Mouse (Mus musculus): ENCODE data around the gene Slc23a2. TPM values are rescaled to one million over a fixed set of nuclear protein-coding genes. Genes with fewer than 3 reads are reported as not detected.

Slc23a2 gene
- polyA plus RNA-seq (2015; fragmentation: Nextera tagmentation; extraction: Ambion mirVana), result 33.1 and 36.8 TPM in 2 replicates

- peak within 1 kb of the TSS; percentile 95 for H3K4me3 ChIP-seq (replicated peaks)
- H3K27me3 ChIP-seq (replicated peaks), result no peaks in the 10 kb centered on the region
- WGBS, result under 1% methylated on average over 61 of the region's 68 CpGs
- peak within 1 kb of the TSS; percentile 87 for H3K9ac ChIP-seq (replicated peaks)
- peak within 1 kb of the TSS; percentile 88 for H3K27ac ChIP-seq (replicated peaks)
- peak; percentile 92 for ATAC-seq (ENCODE audit: low FRiP score)
- peaks cover 35% of the 10 kb centered on the region for H3K4me1 ChIP-seq
- H3K9me3 ChIP-seq (replicated peaks), result no peaks in the 10 kb centered on the region
- peak within 1 kb of the TSS; percentile 85 for H3K4me2 ChIP-seq
- H3K36me3 ChIP-seq, result 0 out of 2 replicates have a peak, but pooled peaks cover 4% of the 10 kb centered on the region
These were observed at the start of gene Slc23a2 for GRCm38 (mm10) chr2:132144971-132145691. Gene Slc23a2, minus strand, starts transcription at chr2:132145108.

DNA sequence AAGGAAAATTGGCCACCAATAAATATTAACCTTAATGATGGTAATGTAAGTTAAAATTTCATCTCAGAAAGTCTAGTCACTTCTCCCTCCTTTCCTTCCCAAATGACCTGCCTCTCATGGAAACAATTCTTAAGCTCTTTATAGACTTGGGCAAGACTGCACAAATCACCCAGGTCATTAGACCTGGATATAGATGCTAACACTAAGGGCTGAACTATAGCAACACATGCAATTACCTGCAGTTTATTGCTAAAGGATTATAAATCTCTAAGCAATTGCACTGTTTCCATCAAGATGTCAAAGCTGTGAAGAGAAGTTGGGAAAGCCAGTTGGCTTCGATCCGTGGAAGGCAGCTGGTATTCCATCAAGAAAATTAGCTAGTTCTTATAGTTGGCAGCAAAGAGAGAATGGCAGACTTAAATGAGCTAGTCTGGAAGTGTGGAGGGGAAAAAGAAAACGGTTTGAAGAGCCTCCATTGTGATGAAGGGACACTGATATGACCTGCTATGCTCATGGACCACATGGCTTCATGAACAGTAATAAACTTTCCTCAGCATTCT, 45.8 kb upstream of the Slc23a2 start:
- no peaks in the 10 kb centered on the region for H3K36me3 ChIP-seq
- no peaks in the 10 kb centered on the region for H3K9me3 ChIP-seq (replicated peaks)
- H3K9ac ChIP-seq (replicated peaks), result no peak overlapping the region
- no peak for ATAC-seq (ENCODE audit: low FRiP score)
- no peak overlapping the region for H3K4me2 ChIP-seq
- no peaks in the 10 kb centered on the region for H3K27me3 ChIP-seq (replicated peaks)
- no peak overlapping the region for H3K4me3 ChIP-seq (replicated peaks)
- H3K4me1 ChIP-seq, result no peaks in the 10 kb centered on the region
- WGBS, result 79% methylated on average over 3 of the region's 3 CpGs
- H3K27ac ChIP-seq (replicated peaks), result no peak overlapping the region

GRCm38 (mm10) chr2:132183874-132184273, 39.0 kb upstream of the Slc23a2 start:
- Histone ChIP-seq H3K4me1 (no peaks in the 10 kb centered on the region), H3K9me3 (replicated peaks) (no peaks in the 10 kb centered on the region), H3K27ac (replicated peaks) (no peak overlapping the region), H3K4me2 (no peak overlapping the region), H3K27me3 (replicated peaks) (no peaks in the 10 kb centered on the region), H3K9ac (replicated peaks) (no peak overlapping the region), H3K4me3 (replicated peaks) (no peak overlapping the region), H3K36me3 (no peaks in the 10 kb centered on the region)
- WGBS, result 81% methylated on average over 6 of the region's 6 CpGs
- no peak for ATAC-seq (ENCODE audit: low FRiP score)

DNA sequence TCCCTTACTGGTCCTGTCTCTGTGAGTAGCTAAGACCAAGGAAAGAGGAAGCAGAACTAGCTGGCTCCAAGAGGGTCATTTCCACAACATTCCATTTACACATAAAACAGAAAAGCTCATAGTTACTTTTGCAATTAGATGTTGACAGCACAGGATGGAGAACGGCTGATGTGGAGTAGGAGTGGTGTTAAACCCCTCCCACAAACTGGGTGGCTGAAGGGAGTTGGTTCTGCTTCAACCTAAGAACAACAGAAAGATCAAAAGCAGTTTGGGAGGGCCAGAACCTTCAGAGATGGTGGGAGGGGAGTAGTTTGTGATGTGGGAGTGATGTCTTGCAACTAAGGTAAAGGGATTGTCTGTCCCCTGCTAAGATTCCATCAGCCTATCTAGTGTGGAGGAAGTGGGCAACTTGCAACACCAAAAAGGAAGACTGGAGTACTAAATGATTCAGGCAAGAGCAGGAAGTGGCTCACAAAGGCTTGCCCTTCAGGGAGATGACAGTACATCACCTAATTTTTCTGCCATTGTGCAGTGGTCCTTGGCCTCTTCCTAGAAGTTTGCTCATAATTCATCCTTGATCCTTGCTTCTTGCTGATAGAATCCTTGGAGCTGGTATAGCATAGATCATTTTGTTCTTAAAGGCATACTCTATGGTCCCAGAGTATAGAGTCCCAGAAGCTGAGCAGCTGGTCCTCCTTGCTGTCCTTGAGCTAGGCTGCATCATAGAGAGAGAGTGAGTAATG, 35.7 kb upstream of the Slc23a2 start:
- Histone ChIP-seq H3K27me3 (replicated peaks) (no peaks in the 10 kb centered on the region), H3K4me1 (no peaks in the 10 kb centered on the region), H3K9me3 (replicated peaks) (no peaks in the 10 kb centered on the region), H3K9ac (replicated peaks) (no peak overlapping the region), H3K27ac (replicated peaks) (no peak overlapping the region), H3K4me3 (replicated peaks) (no peak overlapping the region), H3K36me3 (no peaks in the 10 kb centered on the region), H3K4me2 (no peak overlapping the region)
- 43% methylated on average over 1 of the region's 1 CpGs for WGBS
- no peak for ATAC-seq (ENCODE audit: low FRiP score)

DNA sequence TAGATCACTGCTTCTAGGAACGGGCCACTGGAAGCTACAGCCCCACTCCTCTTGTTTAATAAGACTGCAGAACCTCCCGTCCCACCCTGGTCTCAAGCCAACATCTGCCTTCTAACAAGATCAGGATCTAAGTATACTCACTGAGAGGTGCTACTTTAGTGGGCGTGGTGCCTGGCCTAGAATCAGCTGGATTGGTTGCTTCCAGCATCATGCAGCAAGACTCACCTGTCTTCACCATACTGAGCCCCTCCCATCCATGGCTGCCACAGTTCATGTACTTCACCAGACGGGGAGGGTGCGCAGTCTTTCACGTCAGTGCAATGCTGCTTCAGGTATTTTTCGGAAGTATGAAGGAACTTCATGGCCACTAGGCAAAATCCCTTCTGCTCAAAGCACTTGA, 34.5 kb upstream of the Slc23a2 start:
- WGBS, result 95% methylated on average over 7 of the region's 7 CpGs
- H3K4me1 ChIP-seq, result no peaks in the 10 kb centered on the region
- H3K4me2 ChIP-seq, result no peak overlapping the region
- no peak for ATAC-seq (ENCODE audit: low FRiP score)
- no peaks in the 10 kb centered on the region for H3K36me3 ChIP-seq
- H3K27me3 ChIP-seq (replicated peaks), result no peaks in the 10 kb centered on the region
- no peak overlapping the region for H3K27ac ChIP-seq (replicated peaks)
- no peak overlapping the region for H3K9ac ChIP-seq (replicated peaks)
- H3K9me3 ChIP-seq (replicated peaks), result no peaks in the 10 kb centered on the region
- no peak overlapping the region for H3K4me3 ChIP-seq (replicated peaks)

GRCm38 (mm10) chr2:132177406-132177805, 32.5 kb upstream of the Slc23a2 start:
- Histone ChIP-seq H3K4me1 (no peaks in the 10 kb centered on the region), H3K9me3 (replicated peaks) (no peaks in the 10 kb centered on the region), H3K9ac (replicated peaks) (no peak overlapping the region), H3K4me2 (no peak overlapping the region), H3K27me3 (replicated peaks) (no peaks in the 10 kb centered on the region), H3K4me3 (replicated peaks) (no peak overlapping the region), H3K36me3 (no peaks in the 10 kb centered on the region), H3K27ac (replicated peaks) (no peak overlapping the region)
- 86% methylated on average over 9 of the region's 9 CpGs for WGBS
- no peak for ATAC-seq (ENCODE audit: low FRiP score)

GRCm38 (mm10) chr2:132176289-132176848, 31.5 kb upstream of the Slc23a2 start:
- no peak for ATAC-seq (ENCODE audit: low FRiP score)
- 86% methylated on average over 3 of the region's 3 CpGs for WGBS

DNA sequence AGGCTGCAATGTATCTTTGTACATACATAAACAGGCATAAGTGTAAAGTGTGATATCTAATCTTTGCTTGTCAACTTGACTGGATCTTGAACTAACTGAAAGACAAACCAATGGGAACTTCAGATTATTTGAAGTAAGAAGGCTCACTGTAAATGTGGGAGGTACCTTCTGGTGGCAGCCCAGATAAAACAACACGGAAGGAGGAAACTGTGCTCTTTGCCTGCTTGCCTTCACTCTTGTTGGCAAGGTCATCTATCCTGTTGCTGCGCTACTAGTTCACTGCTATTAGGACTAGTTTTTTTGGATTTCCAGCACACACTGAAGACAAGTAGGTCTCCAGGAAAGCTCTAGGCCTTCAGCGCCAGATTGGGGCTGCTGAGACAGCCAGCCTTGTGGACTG, 29.1 kb upstream of the Slc23a2 start:
- WGBS, result 93% methylated on average over 3 of the region's 3 CpGs
- Histone ChIP-seq H3K9me3 (replicated peaks) (no peaks in the 10 kb centered on the region), H3K9ac (replicated peaks) (no peak overlapping the region), H3K36me3 (no peaks in the 10 kb centered on the region), H3K4me3 (replicated peaks) (no peak overlapping the region), H3K4me2 (no peak overlapping the region), H3K27me3 (replicated peaks) (no peaks in the 10 kb centered on the region), H3K27ac (replicated peaks) (no peak overlapping the region), H3K4me1 (no peaks in the 10 kb centered on the region)
- ATAC-seq (ENCODE audit: low FRiP score), result no peak

More at GRCm38 (mm10) chr2:132176289-132176848, 31.5 kb upstream of the Slc23a2 start:
- Histone ChIP-seq H3K9me3 (replicated peaks) (no peaks in the 10 kb centered on the region), H3K4me3 (replicated peaks) (no peak overlapping the region), H3K36me3 (no peaks in the 10 kb centered on the region), H3K4me1 (no peaks in the 10 kb centered on the region), H3K27me3 (replicated peaks) (no peaks in the 10 kb centered on the region), H3K9ac (replicated peaks) (no peak overlapping the region), H3K27ac (replicated peaks) (no peak overlapping the region), H3K4me2 (no peak overlapping the region)

GRCm38 (mm10) chr2:132171939-132172338, 27.0 kb upstream of the Slc23a2 start:
- WGBS, result 81% methylated on average over 8 of the region's 8 CpGs
- no peak for ATAC-seq (ENCODE audit: low FRiP score)
- no peak overlapping the region for H3K4me2 ChIP-seq
- H3K4me3 ChIP-seq (replicated peaks), result no peak overlapping the region
- H3K36me3 ChIP-seq, result no peaks in the 10 kb centered on the region
- no peaks in the 10 kb centered on the region for H3K4me1 ChIP-seq
- no peaks in the 10 kb centered on the region for H3K27me3 ChIP-seq (replicated peaks)
- H3K9ac ChIP-seq (replicated peaks), result no peak overlapping the region
- H3K27ac ChIP-seq (replicated peaks), result no peak overlapping the region
- no peaks in the 10 kb centered on the region for H3K9me3 ChIP-seq (replicated peaks)

DNA sequence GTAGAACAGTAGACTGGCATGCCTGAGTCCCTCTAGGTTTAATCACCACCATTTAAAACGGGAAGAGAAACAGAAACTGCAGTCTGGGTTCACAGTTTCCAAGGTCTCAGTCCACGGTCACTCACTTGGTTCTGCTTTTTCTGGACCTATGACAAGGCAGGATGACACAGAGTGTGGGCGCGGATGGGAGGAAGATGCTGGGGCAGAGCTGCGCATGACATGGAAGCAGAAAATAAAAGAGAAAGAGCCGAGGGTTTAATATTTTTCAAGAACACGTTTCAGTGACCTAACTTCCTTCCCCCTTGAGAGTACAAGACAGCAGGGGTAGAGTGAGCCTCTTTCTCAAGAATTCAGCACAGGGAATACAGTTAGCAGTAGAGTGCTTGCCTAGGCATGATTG, 24.2 kb upstream of the Slc23a2 start:
- H3K36me3 ChIP-seq, result no peaks in the 10 kb centered on the region
- no peak overlapping the region for H3K4me2 ChIP-seq
- WGBS, result 85% methylated on average over 7 of the region's 7 CpGs
- no peaks in the 10 kb centered on the region for H3K9me3 ChIP-seq (replicated peaks)
- H3K4me3 ChIP-seq (replicated peaks), result no peak overlapping the region
- H3K27me3 ChIP-seq (replicated peaks), result no peaks in the 10 kb centered on the region
- no peaks in the 10 kb centered on the region for H3K4me1 ChIP-seq
- ATAC-seq (ENCODE audit: low FRiP score), result no peak
- no peak overlapping the region for H3K9ac ChIP-seq (replicated peaks)
- H3K27ac ChIP-seq (replicated peaks), result no peak overlapping the region

DNA sequence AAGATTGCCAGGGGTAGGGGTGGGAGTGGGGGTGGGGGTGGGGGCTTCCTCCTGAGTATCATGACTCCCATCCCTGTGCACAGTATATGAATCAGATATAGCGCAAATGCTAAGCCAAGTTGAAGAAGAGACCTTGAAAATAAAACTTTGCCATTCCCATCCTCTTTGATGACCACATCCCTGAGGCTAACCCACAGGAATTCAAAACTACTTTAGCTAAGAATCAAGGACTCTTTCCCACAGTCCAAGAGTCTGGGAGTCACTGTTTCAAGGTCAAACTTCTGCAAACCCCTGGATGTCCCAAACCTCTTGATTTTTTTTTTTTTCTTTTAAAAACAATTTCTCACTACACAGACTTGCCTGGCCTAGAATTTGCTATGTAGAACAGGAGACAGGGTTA, 18.7 kb upstream of the Slc23a2 start:
- Histone ChIP-seq H3K9ac (replicated peaks) (no peak overlapping the region), H3K27me3 (replicated peaks) (no peaks in the 10 kb centered on the region), H3K9me3 (replicated peaks) (no peaks in the 10 kb centered on the region), H3K36me3 (no peaks in the 10 kb centered on the region), H3K4me2 (no peak overlapping the region), H3K4me3 (replicated peaks) (no peak overlapping the region), H3K27ac (replicated peaks) (no peak overlapping the region), H3K4me1 (no peaks in the 10 kb centered on the region)
- no peak for ATAC-seq (ENCODE audit: low FRiP score)
- 100% methylated on average over 1 of the region's 1 CpGs for WGBS
